Mouse (Mus musculus) hindbrain, embryonic 16.5 days (tissue): ENCODE data around the gene Ssr2. TPM values are rescaled to one million over a fixed set of nuclear protein-coding genes. Genes with fewer than 3 reads are reported as not detected.

Source experiments
- ATAC-seq: fragments of 200-750 bp; cut with Nextera tagmentation; 2 replicates; pipeline ENCODE4 v1.8.0; 2017; ENCODE audit warnings: moderate TSS enrichment, moderate library complexity
- H3K27ac ChIP-seq: fragments of 300-500 bp; sonication (generic); 2 replicates; pipeline ENCODE4 v1.5.1; 2014; ENCODE audit warnings: low read depth, mild to moderate bottlenecking, control low read depth, low read length, moderate library complexity
- H3K27me3 ChIP-seq: fragments of 300-500 bp; sonication (generic); replicated peaks from 2 replicates; pipeline ENCODE4 v1.6.1; 2014; ENCODE audit warnings: low read length; ENCODE audit not compliant: control insufficient read depth, insufficient read depth
- H3K36me3 ChIP-seq: fragments of 300-500 bp; sonication (generic); 2 replicates; pipeline ENCODE4 v1.6.1; 2014; ENCODE audit warnings: mild to moderate bottlenecking, low read length, moderate library complexity, mixed read lengths; ENCODE audit not compliant: control insufficient read depth, insufficient read depth
- H3K4me1 ChIP-seq: fragments of 300-500 bp; sonication (generic); 2 replicates; pipeline ENCODE4 v1.6.1; 2014; ENCODE audit warnings: low read depth, low read length; ENCODE audit not compliant: control insufficient read depth, insufficient read depth
- H3K4me2 ChIP-seq: fragments of 300-500 bp; sonication (generic); 2 replicates; pipeline ENCODE4 v1.6.1; 2014; ENCODE audit warnings: mild to moderate bottlenecking, low read length, control low read depth, moderate library complexity
- H3K4me3 ChIP-seq: fragments of 300-500 bp; sonication (generic); 2 replicates; pipeline ENCODE4 v1.5.1; 2014; ENCODE audit warnings: mild to moderate bottlenecking, low read length, control low read depth, moderate library complexity
- H3K9ac ChIP-seq: fragments of 300-500 bp; sonication (generic); 2 replicates; pipeline ENCODE4 v1.6.1; 2014; ENCODE audit warnings: low read depth, mild to moderate bottlenecking, control low read depth, low read length, moderate library complexity
- H3K9me3 ChIP-seq: fragments of 300-500 bp; sonication (generic); 2 replicates; pipeline ENCODE4 v1.6.1; 2014; ENCODE audit warnings: mild to moderate bottlenecking, low read length, moderate library complexity; ENCODE audit not compliant: control insufficient read depth
- WGBS: fragments of 180-500 bp; shearing (Covaris S2); extraction: QIAGEN DNeasy Blood & Tissue Kit; methylation state at CpG from one replicate; pipeline ENCODE4 v1.1.7; 2014; 5-methylcytosine and 5-hydroxymethylcytosine counted together
- polyA plus RNA-seq: library from polyadenylated mRNA; unstranded; fragments of >200 nt; fragmentation: Nextera tagmentation; extraction: Ambion mirVana; gene quantifications from 2 replicates; pipeline ENCODE4 v1.2.1, GENCODE M21; 2015

Ssr2 gene
- polyA plus RNA-seq, 1 experiment from 2014 or later, result 133 TPM

GRCm38 (mm10) chr3:88556616-88557015, 19.1 kb upstream of the Ssr2 start:
- H3K9ac ChIP-seq, result no peak overlapping the region
- no peak overlapping the region for H3K4me2 ChIP-seq
- WGBS, result 98% methylated on average over 8 of the region's 8 CpGs
- no peaks in the 10 kb centered on the region for H3K27me3 ChIP-seq
- peaks cover 19% of the 10 kb centered on the region for H3K4me1 ChIP-seq
- H3K4me3 ChIP-seq, result no peak overlapping the region
- H3K36me3 ChIP-seq, result peaks cover 26% of the 10 kb centered on the region
- ATAC-seq, result no peak
- no peak overlapping the region for H3K27ac ChIP-seq
- no peaks in the 10 kb centered on the region for H3K9me3 ChIP-seq

GRCm38 (mm10) chr3:88559596-88559995, 16.1 kb upstream of the Ssr2 start:
- no peak overlapping the region for H3K27ac ChIP-seq
- 89% methylated on average over 9 of the region's 9 CpGs for WGBS
- H3K9me3 ChIP-seq, result no peaks in the 10 kb centered on the region
- H3K36me3 ChIP-seq, result peaks cover 34% of the 10 kb centered on the region
- H3K4me2 ChIP-seq, result no peak overlapping the region
- H3K4me3 ChIP-seq, result no peak overlapping the region
- peaks cover 9% of the 10 kb centered on the region for H3K4me1 ChIP-seq
- H3K9ac ChIP-seq, result no peak overlapping the region
- ATAC-seq, result no peak
- H3K27me3 ChIP-seq, result no peaks in the 10 kb centered on the region

- 0 out of 2 replicates have a peak, but pooled peaks have one; percentile 12 for ATAC-seq
- Histone ChIP-seq H3K9ac (no peak overlapping the region), H3K36me3 (peaks cover 42% of the 10 kb centered on the region), H3K27ac (no peak overlapping the region), H3K9me3 (no peaks in the 10 kb centered on the region), H3K4me2 (no peak overlapping the region), H3K4me3 (no peak overlapping the region), H3K27me3 (no peaks in the 10 kb centered on the region), H3K4me1 (no peaks in the 10 kb centered on the region)
- 49% methylated on average over 4 of the region's 4 CpGs for WGBS
Measured at GRCm38 (mm10) chr3:88561989-88562388, 13.7 kb upstream of the Ssr2 start.

- 54% methylated on average over 4 of the region's 4 CpGs for WGBS
- Histone ChIP-seq H3K4me2 (no peak overlapping the region), H3K27me3 (no peaks in the 10 kb centered on the region), H3K4me3 (no peak overlapping the region), H3K36me3 (peaks cover 45% of the 10 kb centered on the region), H3K27ac (no peak overlapping the region), H3K4me1 (no peaks in the 10 kb centered on the region), H3K9ac (no peak overlapping the region), H3K9me3 (no peaks in the 10 kb centered on the region)
- 0 out of 2 replicates have a peak, but pooled peaks have one; percentile 48 for ATAC-seq
Measured at GRCm38 (mm10) chr3:88563442-88563841, 12.2 kb upstream of the Ssr2 start.

GRCm38 (mm10) chr3:88563966-88564365, 11.7 kb upstream of the Ssr2 start:
- ATAC-seq, result no peak
- no peak overlapping the region for H3K27ac ChIP-seq
- WGBS, result 80% methylated on average over 7 of the region's 7 CpGs
- no peak overlapping the region for H3K4me3 ChIP-seq
- H3K9ac ChIP-seq, result no peak overlapping the region
- no peaks in the 10 kb centered on the region for H3K9me3 ChIP-seq
- no peak overlapping the region for H3K4me2 ChIP-seq
- peaks cover 47% of the 10 kb centered on the region for H3K36me3 ChIP-seq
- no peaks in the 10 kb centered on the region for H3K4me1 ChIP-seq
- H3K27me3 ChIP-seq, result no peaks in the 10 kb centered on the region

- no peaks in the 10 kb centered on the region for H3K27me3 ChIP-seq
- 89% methylated on average over 3 of the region's 3 CpGs for WGBS
- no peak for ATAC-seq
- H3K4me1 ChIP-seq, result no peaks in the 10 kb centered on the region
- H3K9me3 ChIP-seq, result no peaks in the 10 kb centered on the region
- no peak overlapping the region for H3K4me3 ChIP-seq
- peaks cover 44% of the 10 kb centered on the region for H3K36me3 ChIP-seq
- no peak overlapping the region for H3K9ac ChIP-seq
- no peak overlapping the region for H3K4me2 ChIP-seq
- H3K27ac ChIP-seq, result no peak overlapping the region
Measured at GRCm38 (mm10) chr3:88566116-88566515, 9.6 kb upstream of the Ssr2 start.

- no peak overlapping the region for H3K9ac ChIP-seq
- 88% methylated on average over 4 of the region's 4 CpGs for WGBS
- H3K4me1 ChIP-seq, result no peaks in the 10 kb centered on the region
- no peaks in the 10 kb centered on the region for H3K27me3 ChIP-seq
- H3K4me2 ChIP-seq, result no peak overlapping the region
- H3K4me3 ChIP-seq, result no peak overlapping the region
- no peaks in the 10 kb centered on the region for H3K9me3 ChIP-seq
- no peak for ATAC-seq
- H3K27ac ChIP-seq, result no peak overlapping the region
- H3K36me3 ChIP-seq, result peaks cover 41% of the 10 kb centered on the region
Measured at GRCm38 (mm10) chr3:88566536-88567061, 9.1 kb upstream of the Ssr2 start.

- H3K4me3 ChIP-seq, result no peak overlapping the region
- no peaks in the 10 kb centered on the region for H3K27me3 ChIP-seq
- no peak overlapping the region for H3K9ac ChIP-seq
- H3K4me2 ChIP-seq, result no peak overlapping the region
- no peak for ATAC-seq
- 87% methylated on average over 6 of the region's 6 CpGs for WGBS
- H3K27ac ChIP-seq, result no peak overlapping the region
- H3K4me1 ChIP-seq, result no peaks in the 10 kb centered on the region
- no peaks in the 10 kb centered on the region for H3K9me3 ChIP-seq
- peaks cover 40% of the 10 kb centered on the region for H3K36me3 ChIP-seq
Measured at GRCm38 (mm10) chr3:88567892-88568291, 7.8 kb upstream of the Ssr2 start.

GRCm38 (mm10) chr3:88568615-88569014, 7.1 kb upstream of the Ssr2 start:
- Histone ChIP-seq H3K27ac (no peak overlapping the region), H3K27me3 (no peaks in the 10 kb centered on the region), H3K9ac (no peak overlapping the region), H3K9me3 (no peaks in the 10 kb centered on the region), H3K4me1 (no peaks in the 10 kb centered on the region), H3K36me3 (peaks cover 38% of the 10 kb centered on the region), H3K4me3 (no peak overlapping the region), H3K4me2 (no peak overlapping the region)
- 98% methylated on average over 2 of the region's 2 CpGs for WGBS
- ATAC-seq, result no peak

- H3K9ac ChIP-seq, result no peak overlapping the region
- no peaks in the 10 kb centered on the region for H3K27me3 ChIP-seq
- no peak overlapping the region for H3K4me2 ChIP-seq
- H3K27ac ChIP-seq, result no peak overlapping the region
- no peak overlapping the region for H3K4me3 ChIP-seq
- no peaks in the 10 kb centered on the region for H3K9me3 ChIP-seq
- 95% methylated on average over 2 of the region's 2 CpGs for whole genome bisulfite sequencing
- no peaks in the 10 kb centered on the region for H3K4me1 ChIP-seq
- ATAC-seq, result no peak
- peaks cover 38% of the 10 kb centered on the region for H3K36me3 ChIP-seq
Measured at GRCm38 (mm10) chr3:88569093-88569492, 6.6 kb upstream of the Ssr2 start.
